Mouse (Mus musculus) neutrophil, adult 83 days (primary cell): Measurements from ENCODE around the gene Klra5. TPM values are rescaled to one million over a fixed set of nuclear protein-coding genes. Genes with fewer than 3 reads are reported as not detected.

Experiments
- total RNA-seq, 2 experiments: library from RNA; stranded (reverse); gene quantifications; one replicate each; pipeline ENCODE4 v1.2.4; 2023

The Klra5 gene
- not detected for total RNA-seq

DNA sequence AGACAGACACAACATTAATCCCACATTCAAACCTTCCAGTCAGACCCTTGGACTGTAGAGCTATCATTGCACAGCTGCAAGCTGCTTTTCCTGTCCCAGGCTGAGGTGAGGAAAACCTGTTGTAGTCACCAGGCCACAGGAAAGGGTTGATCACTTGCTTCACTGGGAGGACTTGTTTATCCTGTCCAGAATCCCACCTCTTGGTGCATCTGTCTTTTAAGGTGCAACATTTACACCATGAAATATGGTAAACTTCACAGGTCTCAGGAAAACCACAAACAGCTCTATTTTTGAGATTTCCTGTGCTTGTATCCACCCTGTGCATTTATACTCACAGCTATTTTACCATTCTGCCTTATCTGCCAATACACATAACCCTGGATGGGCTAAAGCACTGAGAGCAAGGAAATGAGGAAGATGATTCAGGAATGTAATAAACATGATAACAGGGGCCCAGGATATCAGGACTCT, at the start of gene Klra5:
Gene Klra5 (minus strand): TSS at position 175 of the 471 bp plus-strand sequence.

DNA sequence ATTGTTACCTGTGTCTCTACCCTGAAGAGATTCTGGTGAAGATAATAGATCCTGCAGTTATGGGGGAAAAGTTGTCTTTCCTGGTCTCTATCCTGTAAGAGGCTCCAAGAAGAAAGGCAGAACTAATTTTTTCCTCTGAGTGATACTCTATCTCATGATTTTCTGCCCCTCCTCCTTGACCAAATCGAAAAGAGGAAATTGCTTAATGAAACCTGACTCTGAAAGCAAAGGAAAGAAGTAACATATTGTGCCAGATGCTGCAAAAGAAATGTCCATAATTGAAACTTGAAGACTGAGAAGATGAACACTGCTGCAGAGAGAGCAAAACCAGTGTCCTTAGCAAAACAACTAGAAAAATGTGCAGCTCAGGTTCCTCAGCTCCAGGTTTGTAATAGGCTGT, 40.9 kb downstream of the Klra5 start, which contains the start of gene Klra17:
Gene Klra17 (minus strand): TSS at position 124 of the 400 bp plus-strand sequence.

DNA sequence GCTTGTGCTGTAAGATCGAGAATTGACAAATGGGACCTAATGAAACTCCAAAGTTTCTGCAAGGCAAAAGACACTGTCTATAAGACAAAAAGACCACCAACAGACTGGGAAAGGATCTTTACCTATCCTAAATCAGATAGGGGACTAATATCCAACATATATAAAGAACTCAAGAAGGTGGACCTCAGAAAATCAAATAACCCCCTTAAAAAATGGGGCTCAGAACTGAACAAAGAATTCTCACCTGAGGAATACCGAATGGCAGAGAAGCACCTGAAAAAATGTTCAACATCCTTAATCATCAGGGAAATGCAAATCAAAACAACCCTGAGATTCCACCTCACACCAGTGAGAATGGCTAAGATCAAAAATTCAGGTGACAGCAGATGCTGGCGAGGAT, 55.1 kb downstream of the Klra5 start, which contains the start of gene Gm17631:
Gene Gm17631 (plus strand): TSS at position 301 of the 400 bp plus-strand sequence.

Other genes with a start within 250 kb of the Klra5 start
- not detected for gene Klrc1, start 238.7 kb downstream of the Klra5 start, total RNA-seq
- gene Klri1, start 200.5 kb downstream of the Klra5 start, total RNA-seq: not detected
- not detected for gene Klri2, start 177.2 kb downstream of the Klra5 start, total RNA-seq
- not detected for gene Gm156, start 133.4 kb downstream of the Klra5 start, total RNA-seq
- gene Gm17631, start 55.0 kb downstream of the Klra5 start, total RNA-seq: not detected
- gene Klra17, start 41.0 kb downstream of the Klra5 start, total RNA-seq: 10 to 100 TPM; 45.4 to 70.7 TPM
- not detected for gene Klra6, start 109.3 kb upstream of the Klra5 start, total RNA-seq
- not detected for gene Klra4, start 149.6 kb upstream of the Klra5 start, total RNA-seq
- 1 to 10 TPM; 1.2 to 1.4 TPM for gene Klra8, start 212.2 kb upstream of the Klra5 start, total RNA-seq